Mouse (Mus musculus): ENCODE results near the gene Mbd3. TPM values are rescaled to one million over a fixed set of nuclear protein-coding genes. Genes with fewer than 3 reads are reported as not detected.
A peak's percentile ranks its signal among the peaks of the same experiment; 100 is the strongest.

Mbd3 gene
- polyA plus RNA-seq, 1 experiment from 2014 or later, result 122 TPM

DNA sequence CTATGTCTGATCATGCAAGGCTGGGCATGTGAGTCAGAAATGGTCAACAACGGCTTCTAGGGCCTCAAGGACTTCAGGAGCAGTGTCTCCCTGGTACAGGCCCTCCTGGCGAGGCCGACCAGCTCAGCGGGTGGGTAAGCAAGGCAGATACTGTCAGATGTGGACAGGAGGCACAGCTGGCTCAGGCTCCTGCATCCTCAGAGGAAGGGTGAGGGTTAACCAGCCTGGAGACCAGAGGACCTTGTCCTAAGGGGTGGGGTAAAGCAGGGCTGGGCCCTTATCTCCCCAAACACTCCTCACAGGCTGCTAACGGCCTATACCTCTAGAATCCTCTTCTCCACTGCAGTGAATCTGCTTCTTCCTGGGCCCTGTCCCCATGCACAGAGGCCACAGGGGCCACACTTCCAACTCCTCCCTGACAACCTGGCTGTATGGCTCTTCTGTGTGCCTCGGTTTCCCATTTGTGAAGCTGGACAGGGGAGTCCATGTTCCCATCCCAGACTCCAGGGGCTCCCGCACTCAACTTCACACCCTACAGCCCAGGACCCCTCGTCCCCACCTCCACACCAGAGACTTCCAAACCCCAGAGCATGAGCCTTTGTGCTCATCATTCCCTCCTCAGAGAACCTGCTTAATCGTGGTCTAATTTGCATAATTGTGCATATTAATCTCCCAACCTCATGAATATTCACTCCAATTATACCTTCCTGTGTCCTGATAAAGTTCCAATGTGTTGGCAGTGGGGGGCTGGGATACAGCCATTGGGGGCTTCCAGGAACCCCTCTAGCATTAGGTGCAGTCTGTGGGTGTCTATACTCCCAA is 22.5 kb upstream of the Mbd3 start:
- Histone ChIP-seq H3K4me2 (no peak overlapping the region), H3K9ac (no peak overlapping the region), H3K4me1 (replicated peaks) (peaks cover 36% of the 10 kb centered on the region), H3K9me3 (replicated peaks) (no peaks in the 10 kb centered on the region), H3K36me3 (peaks cover 84% of the 10 kb centered on the region), H3K27me3 (no peaks in the 10 kb centered on the region), H3K4me3 (no peak overlapping the region), H3K27ac (no peak overlapping the region)
- ATAC-seq (replicated peaks; ENCODE audit: insufficient number of reproducible peaks, insufficient read depth, low FRiP score, low read depth), result no peak
- WGBS, result 82% methylated on average over 9 of the region's 9 CpGs

DNA sequence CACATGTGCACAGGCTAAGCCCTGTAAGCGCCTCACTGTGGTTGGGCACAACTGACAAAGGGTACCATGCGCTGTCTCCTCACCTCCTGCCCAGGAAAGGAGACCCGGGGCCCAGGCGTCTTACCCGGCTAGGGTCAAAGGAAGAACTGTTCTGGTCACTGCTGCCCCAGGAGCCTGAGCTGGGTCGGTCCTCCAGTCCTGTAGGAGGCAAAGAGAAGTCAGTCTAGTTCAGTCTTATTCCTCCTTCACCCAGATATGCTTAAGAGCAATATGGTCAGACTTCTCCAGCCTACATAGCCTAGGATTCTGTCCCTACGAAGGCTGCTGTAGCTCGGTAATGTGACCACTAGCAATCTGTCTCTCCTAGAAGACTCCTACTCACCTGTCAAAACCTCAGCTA is 21.9 kb upstream of the Mbd3 start:
- Histone ChIP-seq H3K27me3 (no peaks in the 10 kb centered on the region), H3K9me3 (replicated peaks) (no peaks in the 10 kb centered on the region), H3K36me3 (peaks cover 84% of the 10 kb centered on the region), H3K9ac (no peak overlapping the region), H3K4me2 (no peak overlapping the region), H3K4me3 (no peak overlapping the region), H3K27ac (no peak overlapping the region), H3K4me1 (replicated peaks) (peaks cover 36% of the 10 kb centered on the region)
- 88% methylated on average over 8 of the region's 8 CpGs for WGBS
- no peak for ATAC-seq (replicated peaks; ENCODE audit: insufficient number of reproducible peaks, insufficient read depth, low FRiP score, low read depth)

DNA sequence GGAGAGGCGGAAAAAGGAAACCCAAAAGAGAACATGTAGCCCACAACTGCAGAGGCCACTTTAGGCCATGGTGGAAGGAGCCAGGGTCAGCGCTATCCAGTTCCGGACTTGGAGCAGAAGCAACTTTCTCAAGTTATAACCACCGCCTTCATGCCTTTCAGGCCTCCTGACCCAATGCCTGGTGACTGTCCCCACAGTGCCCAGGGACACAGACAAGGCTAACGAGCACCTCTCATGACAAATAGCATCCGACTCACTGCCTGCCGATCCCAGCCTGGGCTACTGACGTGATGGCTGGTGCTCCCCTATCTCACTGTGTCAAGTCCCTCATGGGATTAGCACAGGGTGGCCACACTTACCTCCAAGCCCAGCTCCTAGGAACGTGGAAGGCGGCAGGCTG is 21.4 kb upstream of the Mbd3 start:
- H3K9me3 ChIP-seq (replicated peaks), result no peaks in the 10 kb centered on the region
- peaks cover 36% of the 10 kb centered on the region for H3K4me1 ChIP-seq (replicated peaks)
- no peak overlapping the region for H3K4me3 ChIP-seq
- ATAC-seq (replicated peaks; ENCODE audit: insufficient number of reproducible peaks, insufficient read depth, low FRiP score, low read depth), result no peak
- no peaks in the 10 kb centered on the region for H3K27me3 ChIP-seq
- no peak overlapping the region for H3K4me2 ChIP-seq
- peaks cover 84% of the 10 kb centered on the region for H3K36me3 ChIP-seq
- no peak overlapping the region for H3K27ac ChIP-seq
- 89% methylated on average over 10 of the region's 10 CpGs for WGBS
- H3K9ac ChIP-seq, result no peak overlapping the region

DNA sequence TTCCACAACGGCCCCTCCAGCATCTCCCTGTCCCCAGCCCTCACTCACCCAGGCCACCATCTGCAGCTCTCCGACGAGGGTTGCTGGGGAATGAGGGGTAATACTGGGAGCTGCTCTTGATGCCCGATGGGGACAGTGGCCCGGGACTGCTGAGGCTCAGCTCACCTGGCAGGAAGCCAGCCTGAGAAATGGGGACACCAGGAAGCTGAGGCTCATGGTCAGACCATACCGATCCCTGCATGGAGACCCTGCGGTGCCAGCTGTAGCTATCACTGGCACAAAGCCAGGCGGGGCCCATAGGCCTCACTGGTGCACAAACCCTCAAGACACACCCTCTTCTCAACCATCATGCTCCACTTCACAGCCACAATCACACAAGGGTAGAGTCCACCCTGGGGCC is 20.1 kb upstream of the Mbd3 start:
- ATAC-seq (replicated peaks; ENCODE audit: insufficient number of reproducible peaks, insufficient read depth, low FRiP score, low read depth), result no peak
- H3K36me3 ChIP-seq, result peaks cover 84% of the 10 kb centered on the region
- H3K27ac ChIP-seq, result no peak overlapping the region

DNA sequence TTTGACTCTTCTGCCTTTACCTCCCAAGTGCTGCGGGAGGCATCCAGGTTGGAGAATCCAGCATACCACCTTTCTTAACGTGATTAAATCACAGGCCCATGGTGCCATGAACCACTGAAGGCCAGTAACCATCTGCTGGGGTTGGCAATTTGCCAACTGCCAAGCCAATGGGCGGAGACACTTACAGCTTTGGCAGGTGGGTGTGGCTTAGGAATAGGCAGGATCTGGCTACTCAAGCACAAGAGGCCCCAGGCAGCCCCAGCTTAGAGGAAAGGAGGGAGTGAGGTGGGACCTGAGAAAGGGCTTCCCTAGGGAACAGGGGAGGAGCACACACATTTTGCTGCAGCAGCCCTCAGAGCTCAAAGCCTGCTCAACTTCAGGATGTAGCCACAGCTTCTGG is 19.0 kb upstream of the Mbd3 start:
- peaks cover 28% of the 10 kb centered on the region for H3K4me1 ChIP-seq (replicated peaks)
- ATAC-seq (replicated peaks; ENCODE audit: insufficient number of reproducible peaks, insufficient read depth, low FRiP score, low read depth), result no peak
- H3K27me3 ChIP-seq, result no peaks in the 10 kb centered on the region
- H3K4me2 ChIP-seq, result no peak overlapping the region
- no peak overlapping the region for H3K27ac ChIP-seq
- peaks cover 85% of the 10 kb centered on the region for H3K36me3 ChIP-seq
- H3K9ac ChIP-seq, result no peak overlapping the region
- H3K9me3 ChIP-seq (replicated peaks), result no peaks in the 10 kb centered on the region
- WGBS, result 61% methylated on average over 3 of the region's 3 CpGs
- H3K4me3 ChIP-seq, result no peak overlapping the region

More for the DNA sequence above, 20.1 kb upstream of the Mbd3 start:
- Histone ChIP-seq H3K9ac (no peak overlapping the region), H3K9me3 (replicated peaks) (no peaks in the 10 kb centered on the region), H3K4me1 (replicated peaks) (peaks cover 36% of the 10 kb centered on the region), H3K27me3 (no peaks in the 10 kb centered on the region), H3K4me3 (no peak overlapping the region), H3K4me2 (no peak overlapping the region)
- WGBS, result 63% methylated on average over 8 of the region's 8 CpGs

DNA sequence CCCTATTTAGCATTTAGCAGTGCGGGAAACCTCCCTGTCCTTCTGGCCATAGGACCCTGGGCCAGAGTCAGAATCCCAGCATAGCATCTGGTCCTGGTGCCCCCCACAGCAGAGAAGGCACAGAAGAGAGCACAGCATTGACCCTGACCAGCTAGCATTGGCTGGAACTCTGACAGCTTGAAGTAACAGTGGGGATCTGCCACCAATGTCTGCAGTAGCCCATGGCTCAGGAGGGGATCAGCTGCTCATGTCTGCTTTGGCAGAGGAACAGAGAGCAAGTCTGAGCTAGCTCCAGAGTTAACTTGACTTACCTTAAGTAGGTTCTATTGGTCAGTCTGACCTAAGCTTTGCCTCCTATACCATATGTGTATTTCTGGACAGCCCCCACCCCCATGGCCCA is 18.5 kb upstream of the Mbd3 start:
- peaks cover 90% of the 10 kb centered on the region for H3K36me3 ChIP-seq
- 96% methylated on average over 1 of the region's 1 CpGs for WGBS
- no peak overlapping the region for H3K4me2 ChIP-seq
- no peak overlapping the region for H3K4me3 ChIP-seq
- H3K9ac ChIP-seq, result no peak overlapping the region
- H3K4me1 ChIP-seq (replicated peaks), result peaks cover 30% of the 10 kb centered on the region
- H3K27me3 ChIP-seq, result no peaks in the 10 kb centered on the region
- H3K9me3 ChIP-seq (replicated peaks), result no peaks in the 10 kb centered on the region
- no peak overlapping the region for H3K27ac ChIP-seq
- no peak for ATAC-seq (replicated peaks; ENCODE audit: insufficient number of reproducible peaks, insufficient read depth, low FRiP score, low read depth)

DNA sequence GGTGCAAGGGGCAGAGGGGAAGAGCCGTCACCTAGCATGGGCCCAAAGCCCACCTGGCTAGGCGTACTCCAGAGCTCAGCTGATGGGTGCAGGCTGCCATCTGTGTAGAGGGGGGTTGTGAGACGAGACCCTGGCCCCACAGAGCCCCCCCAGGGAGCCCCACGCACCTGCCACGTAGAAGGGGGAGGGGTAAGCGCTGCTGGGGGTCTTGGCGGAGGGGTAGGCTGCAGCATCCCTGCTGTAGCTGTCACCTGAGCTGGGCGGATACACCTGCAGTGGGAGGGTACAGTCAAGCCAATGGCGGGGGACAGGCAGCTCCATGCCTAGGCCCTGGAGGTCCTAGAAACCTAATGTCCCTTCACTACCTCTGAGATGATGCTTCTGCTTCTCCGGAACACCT is 18.0 kb upstream of the Mbd3 start:
- Histone ChIP-seq H3K27ac (no peak overlapping the region), H3K9me3 (replicated peaks) (no peaks in the 10 kb centered on the region), H3K4me1 (replicated peaks) (peaks cover 34% of the 10 kb centered on the region), H3K4me3 (no peak overlapping the region), H3K36me3 (peaks cover 94% of the 10 kb centered on the region), H3K4me2 (no peak overlapping the region), H3K9ac (no peak overlapping the region), H3K27me3 (no peaks in the 10 kb centered on the region)
- 93% methylated on average over 10 of the region's 10 CpGs for WGBS
- no peak for ATAC-seq (replicated peaks; ENCODE audit: insufficient number of reproducible peaks, insufficient read depth, low FRiP score, low read depth)

DNA sequence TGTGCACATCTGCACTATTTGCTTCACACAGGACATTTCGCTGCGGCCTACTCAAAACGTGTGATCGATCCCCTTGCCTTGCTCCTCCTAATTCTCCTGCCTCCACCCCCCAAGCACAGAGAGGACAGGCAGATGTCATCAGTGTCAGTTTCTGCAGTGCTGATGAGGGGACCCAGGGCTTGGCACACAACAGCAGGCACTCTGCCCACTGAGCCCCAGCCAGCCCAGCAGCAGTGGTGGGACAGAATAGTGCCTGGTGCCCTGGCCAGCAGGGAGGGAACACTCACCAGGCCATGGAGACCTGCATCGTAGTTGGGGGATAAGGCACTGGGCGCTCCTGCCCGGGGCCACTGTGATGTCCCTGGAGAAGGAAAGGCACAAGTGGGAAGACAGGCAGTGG is 16.2 kb upstream of the Mbd3 start:
- Histone ChIP-seq H3K4me3 (no peak overlapping the region), H3K9me3 (replicated peaks) (no peaks in the 10 kb centered on the region), H3K9ac (no peak overlapping the region), H3K36me3 (peaks cover 94% of the 10 kb centered on the region), H3K27me3 (no peaks in the 10 kb centered on the region), H3K27ac (no peak overlapping the region), H3K4me1 (replicated peaks) (peaks cover 31% of the 10 kb centered on the region), H3K4me2 (no peak overlapping the region)
- 91% methylated on average over 7 of the region's 7 CpGs for WGBS
- no peak for ATAC-seq (replicated peaks; ENCODE audit: insufficient number of reproducible peaks, insufficient read depth, low FRiP score, low read depth)

DNA sequence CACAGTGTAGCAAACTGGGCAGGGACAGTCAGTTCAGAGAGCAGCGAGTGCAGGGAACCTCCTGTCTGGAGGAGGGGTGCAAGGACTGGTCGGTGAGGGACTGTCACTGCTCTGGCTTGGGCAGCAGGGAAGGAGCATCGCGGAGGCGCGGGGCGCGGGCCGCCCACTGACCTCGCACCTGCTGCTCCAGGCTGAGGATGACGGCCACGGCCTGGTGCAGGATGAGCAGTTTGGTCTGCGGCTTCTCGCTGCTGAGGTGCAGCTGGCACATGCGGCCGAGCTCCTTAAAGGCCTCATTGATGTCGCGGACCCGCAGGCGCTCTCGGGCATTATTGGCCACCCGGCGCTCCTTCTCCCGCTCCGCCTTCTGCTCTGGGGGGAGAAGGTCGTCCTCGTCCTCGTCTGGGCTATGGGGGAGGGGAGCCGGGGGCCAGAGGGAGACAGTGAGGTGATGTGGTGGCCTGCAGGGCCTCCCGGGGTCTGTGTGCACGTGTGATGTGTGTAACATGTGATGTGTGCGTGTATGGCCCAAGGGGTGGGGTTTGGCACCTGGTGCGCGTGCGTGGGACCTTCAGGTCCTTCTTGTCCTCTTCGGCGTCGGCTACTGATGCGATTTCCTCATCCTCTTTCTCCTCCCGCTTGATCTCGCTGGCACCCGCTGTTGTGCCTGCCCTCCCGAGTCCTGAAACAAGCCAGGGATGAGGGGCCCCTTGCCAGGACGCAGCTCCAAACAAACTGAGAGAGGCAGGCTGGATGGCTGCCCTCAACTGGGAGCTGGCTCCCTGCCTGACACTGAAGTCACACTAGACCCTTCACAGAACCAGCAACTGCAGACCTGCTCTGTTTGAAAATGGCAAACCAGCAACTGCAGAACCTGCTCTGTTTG is 13.5 kb upstream of the Mbd3 start:
- WGBS, result 83% methylated on average over 44 of the region's 44 CpGs
- Histone ChIP-seq H3K9me3 (replicated peaks) (no peaks in the 10 kb centered on the region), H3K27ac (peak overlapping the region; percentile 56), H3K4me1 (replicated peaks) (peaks cover 9% of the 10 kb centered on the region), H3K36me3 (peaks cover 86% of the 10 kb centered on the region), H3K9ac (peak overlapping the region; percentile 25; the same call in 1 of the 2 replicates), H3K27me3 (no peaks in the 10 kb centered on the region), H3K4me2 (no peak overlapping the region), H3K4me3 (no peak overlapping the region)
- ATAC-seq (replicated peaks; ENCODE audit: insufficient number of reproducible peaks, insufficient read depth, low FRiP score, low read depth), result no peak

DNA sequence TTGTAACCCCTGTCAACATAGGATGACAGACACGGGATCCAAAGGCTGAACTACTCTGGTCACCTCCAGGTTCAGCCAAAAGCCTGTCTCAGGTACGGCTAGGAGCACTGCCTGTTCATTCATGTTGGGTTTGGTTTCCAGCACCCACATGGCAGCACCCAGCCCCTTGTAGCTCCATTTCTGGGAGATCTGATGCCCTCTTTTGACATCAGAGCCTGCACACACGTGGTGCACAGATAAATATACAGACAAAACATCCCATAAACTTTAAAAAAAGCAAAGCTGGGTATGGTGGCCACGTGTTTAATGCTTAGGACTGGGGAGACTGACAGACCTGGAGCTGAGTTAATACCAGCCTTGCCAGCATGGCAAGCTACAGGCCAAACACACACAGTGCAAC is 8.6 kb upstream of the Mbd3 start:
- peaks cover 36% of the 10 kb centered on the region for H3K4me1 ChIP-seq (replicated peaks)
- no peak overlapping the region for H3K4me2 ChIP-seq
- 56% methylated on average over 4 of the region's 4 CpGs for WGBS
- no peak overlapping the region for H3K4me3 ChIP-seq
- ATAC-seq (replicated peaks; ENCODE audit: insufficient number of reproducible peaks, insufficient read depth, low FRiP score, low read depth), result no peak
- H3K27me3 ChIP-seq, result no peaks in the 10 kb centered on the region
- peaks cover 55% of the 10 kb centered on the region for H3K36me3 ChIP-seq
- no peaks in the 10 kb centered on the region for H3K9me3 ChIP-seq (replicated peaks)
- H3K9ac ChIP-seq, result no peak overlapping the region
- H3K27ac ChIP-seq, result 0 out of 2 replicates have a peak overlapping the region, but pooled peaks have one; percentile 86

DNA sequence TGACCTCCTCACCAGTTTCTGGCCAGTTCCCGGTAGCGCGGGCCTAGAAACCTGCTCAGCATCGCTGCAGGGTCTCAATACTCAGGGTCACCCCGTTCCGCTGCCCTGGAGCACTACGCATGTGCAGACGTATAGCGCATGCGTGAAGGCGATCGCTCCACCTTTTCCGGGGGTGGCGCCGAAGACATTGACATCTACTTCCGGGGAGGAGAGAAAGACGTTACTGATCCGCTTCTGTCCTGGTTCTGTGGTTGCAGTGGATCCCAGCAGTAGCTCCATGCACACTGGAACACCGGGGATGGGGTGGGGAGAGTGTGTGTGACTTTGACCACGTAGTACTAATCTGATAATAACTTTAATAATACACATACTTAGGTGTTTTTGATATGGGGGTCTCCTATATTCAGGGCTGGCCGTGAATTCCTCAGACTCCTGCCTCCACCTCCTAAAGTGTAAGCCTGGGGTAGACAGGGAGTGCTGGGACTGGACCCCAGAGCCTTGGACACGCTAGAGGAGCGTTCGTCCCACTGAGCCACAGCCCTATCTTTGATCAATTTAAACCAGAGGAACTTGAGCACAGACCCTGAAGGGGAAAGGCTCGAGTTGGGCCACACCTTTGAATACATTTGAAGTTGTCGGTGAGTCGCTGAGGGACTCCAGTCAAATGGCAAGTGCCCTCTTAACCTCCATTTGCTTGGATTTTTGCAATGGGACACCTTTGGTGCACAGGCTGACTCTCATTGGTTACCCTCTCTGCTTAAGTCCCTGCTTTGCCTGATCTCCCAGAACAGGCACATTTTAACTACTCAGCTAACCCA is 7.5 kb upstream of the Mbd3 start, which contains the start of gene Uqcr11:
Gene Uqcr11 (minus strand): TSS at position 147 of the 818 bp plus-strand sequence.
- ATAC-seq (replicated peaks; ENCODE audit: insufficient number of reproducible peaks, insufficient read depth, low FRiP score, low read depth), result peak; percentile 82
- under 1% methylated on average over 27 of the region's 27 CpGs for WGBS
- Histone ChIP-seq H3K27ac (peak within 1 kb of the TSS; percentile 86), H3K36me3 (peaks cover 54% of the 10 kb centered on the region), H3K4me2 (peak within 1 kb of the TSS; percentile 78), H3K4me1 (replicated peaks) (peaks cover 31% of the 10 kb centered on the region), H3K4me3 (peak within 1 kb of the TSS; percentile 85), H3K9me3 (replicated peaks) (no peaks in the 10 kb centered on the region), H3K9ac (peak within 1 kb of the TSS; percentile 91), H3K27me3 (no peaks in the 10 kb centered on the region)
